Mouse (Mus musculus) kidney, embryonic 14.5 days (tissue): ENCODE measurements around the gene Nemp1. TPM values are rescaled to one million over a fixed set of nuclear protein-coding genes. Genes with fewer than 3 reads are reported as not detected.

Experiments
- ATAC-seq: fragments of 200-750 bp; cut with Nextera tagmentation; 2 replicates; pipeline ENCODE4 v1.8.0; 2017; ENCODE audit warnings: moderate number of reproducible peaks, mild to moderate bottlenecking, moderate TSS enrichment, moderate library complexity; ENCODE audit not compliant: low FRiP score, low TSS enrichment
- H3K27ac ChIP-seq: fragments of 300-500 bp; sonication (generic); 2 replicates; pipeline ENCODE4 v1.5.1; 2014; ENCODE audit warnings: low read depth, mild to moderate bottlenecking, low read length, moderate library complexity, mixed read lengths
- H3K27me3 ChIP-seq: fragments of 300-500 bp; sonication (generic); 2 replicates; pipeline ENCODE4 v1.6.1; 2014; ENCODE audit warnings: mild to moderate bottlenecking, low read length; ENCODE audit not compliant: control insufficient read depth, insufficient read depth
- H3K36me3 ChIP-seq: fragments of 300-500 bp; sonication (generic); 2 replicates; pipeline ENCODE4 v1.6.1; 2014; ENCODE audit warnings: low read length, mixed read lengths; ENCODE audit not compliant: control insufficient read depth, insufficient read depth
- H3K4me1 ChIP-seq: fragments of 300-500 bp; sonication (generic); 2 replicates; pipeline ENCODE4 v1.6.1; 2014; ENCODE audit warnings: low read length, mixed read lengths; ENCODE audit not compliant: control insufficient read depth, insufficient read depth
- H3K4me2 ChIP-seq: fragments of 300-500 bp; sonication (generic); replicated peaks from 2 replicates; pipeline ENCODE4 v1.6.1; 2014; ENCODE audit warnings: low read depth, mild to moderate bottlenecking, low read length
- H3K4me3 ChIP-seq: fragments of 300-500 bp; sonication (generic); 2 replicates; pipeline ENCODE4 v1.5.1; 2014; ENCODE audit warnings: mild to moderate bottlenecking, low read length
- H3K9ac ChIP-seq: fragments of 300-500 bp; sonication (generic); 2 replicates; pipeline ENCODE4 v1.6.1; 2014; ENCODE audit warnings: low read depth, mild to moderate bottlenecking, low read length, moderate library complexity
- H3K9me3 ChIP-seq: fragments of 300-500 bp; sonication (generic); 2 replicates; pipeline ENCODE4 v1.6.1; 2016; ENCODE audit warnings: low read length; ENCODE audit not compliant: control insufficient read depth
- WGBS: fragments of 180-500 bp; shearing (Covaris S2); extraction: QIAGEN DNeasy Blood & Tissue Kit; methylation state at CpG from one replicate; pipeline ENCODE4 v1.1.7; 2014; 5-methylcytosine and 5-hydroxymethylcytosine counted together
- polyA plus RNA-seq: library from polyadenylated mRNA; unstranded; fragments of >200 nt; fragmentation: Nextera tagmentation; extraction: Ambion mirVana; gene quantifications from 2 replicates; pipeline ENCODE4 v1.2.1, GENCODE M21; 2014

Nemp1 gene
- polyA plus RNA-seq, 1 experiment from 2014 or later, result 12.4 TPM

- H3K27ac ChIP-seq, result peak overlapping the region; percentile 68
- peaks cover 50% of the 10 kb centered on the region for H3K36me3 ChIP-seq
- H3K9ac ChIP-seq, result peak overlapping the region; percentile 31
- H3K4me2 ChIP-seq, result peak overlapping the region; percentile 65
- peak overlapping the region; percentile 19 for H3K4me3 ChIP-seq
- ATAC-seq, result no peak
- 11% methylated on average over 14 of the region's 14 CpGs for WGBS
- no peaks in the 10 kb centered on the region for H3K27me3 ChIP-seq
- H3K9me3 ChIP-seq, result no peaks in the 10 kb centered on the region
- H3K4me1 ChIP-seq, result peaks cover 58% of the 10 kb centered on the region
These were observed 5.3 kb upstream of the Nemp1 start for GRCm38 (mm10) chr10:127661291-127661914.

- H3K4me1 ChIP-seq, result peaks cover 59% of the 10 kb centered on the region
- H3K4me3 ChIP-seq, result peak overlapping the region; percentile 19
- 6% methylated on average over 16 of the region's 16 CpGs for WGBS
- peak overlapping the region; percentile 42; the same call in 1 of the 2 replicates for H3K9ac ChIP-seq
- peaks cover 50% of the 10 kb centered on the region for H3K36me3 ChIP-seq
- H3K9me3 ChIP-seq, result no peaks in the 10 kb centered on the region
- peak; percentile 11 for ATAC-seq
- peak overlapping the region; percentile 65 for H3K4me2 ChIP-seq
- peak overlapping the region; percentile 85 for H3K27ac ChIP-seq
- H3K27me3 ChIP-seq, result no peaks in the 10 kb centered on the region
These were observed 4.6 kb upstream of the Nemp1 start for GRCm38 (mm10) chr10:127661915-127662663.

- Histone ChIP-seq H3K9ac (peak overlapping the region; percentile 42), H3K4me1 (peaks cover 66% of the 10 kb centered on the region)
These were observed 3.9 kb upstream of the Nemp1 start for GRCm38 (mm10) chr10:127662666-127663253.

DNA sequence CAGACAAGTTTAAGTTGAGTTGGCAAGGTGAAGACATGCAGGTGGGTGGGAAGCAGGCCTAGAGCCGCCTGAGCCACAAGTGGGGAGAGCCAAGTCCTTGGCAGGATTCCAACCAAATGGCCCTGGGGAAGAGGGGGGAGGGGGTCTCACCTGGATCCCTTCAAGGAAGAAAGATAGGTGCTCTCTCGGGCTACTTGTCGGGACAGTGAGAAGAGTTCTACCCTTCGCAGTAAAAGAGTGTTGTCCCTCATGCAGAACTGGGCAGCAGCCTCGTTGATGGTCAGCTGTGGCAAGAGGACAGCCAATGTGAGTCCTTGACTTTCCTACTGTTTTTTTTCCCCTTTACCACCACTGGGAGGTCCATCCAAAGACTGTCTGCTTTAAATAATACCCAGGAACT is 3.1 kb upstream of the Nemp1 start:
- ATAC-seq, result no peak
- WGBS, result 33% methylated on average over 5 of the region's 5 CpGs
- peak overlapping the region; percentile 34; the same call in 1 of the 2 replicates for H3K9ac ChIP-seq
- H3K27me3 ChIP-seq, result no peaks in the 10 kb centered on the region
- peaks cover 50% of the 10 kb centered on the region for H3K36me3 ChIP-seq
- H3K9me3 ChIP-seq, result no peaks in the 10 kb centered on the region
- peaks cover 63% of the 10 kb centered on the region for H3K4me1 ChIP-seq
- H3K4me2 ChIP-seq, result peak overlapping the region; percentile 65
- no peak overlapping the region for H3K27ac ChIP-seq
- H3K4me3 ChIP-seq, result no peak overlapping the region

More at GRCm38 (mm10) chr10:127662666-127663253, 3.9 kb upstream of the Nemp1 start:
- ATAC-seq, result no peak
- H3K27ac ChIP-seq, result peak overlapping the region; percentile 85
- H3K4me3 ChIP-seq, result peak overlapping the region; percentile 15
- no peaks in the 10 kb centered on the region for H3K27me3 ChIP-seq
- 19% methylated on average over 19 of the region's 19 CpGs for WGBS
- H3K4me2 ChIP-seq, result peak overlapping the region; percentile 65
- H3K9me3 ChIP-seq, result no peaks in the 10 kb centered on the region
- H3K36me3 ChIP-seq, result peaks cover 50% of the 10 kb centered on the region

GRCm38 (mm10) chr10:127664166-127664565 is 2.5 kb upstream of the Nemp1 start:
- H3K4me1 ChIP-seq, result peaks cover 67% of the 10 kb centered on the region
- H3K9ac ChIP-seq, result peak overlapping the region; percentile 45; the same call in 1 of the 2 replicates
- H3K4me3 ChIP-seq, result peak overlapping the region; percentile 60
- no peak overlapping the region for H3K27ac ChIP-seq
- peaks cover 50% of the 10 kb centered on the region for H3K36me3 ChIP-seq
- WGBS, result 35% methylated on average over 16 of the region's 16 CpGs
- no peak for ATAC-seq
- no peaks in the 10 kb centered on the region for H3K9me3 ChIP-seq
- H3K4me2 ChIP-seq, result peak overlapping the region; percentile 65
- no peaks in the 10 kb centered on the region for H3K27me3 ChIP-seq

- Histone ChIP-seq H3K27me3 (no peaks in the 10 kb centered on the region), H3K4me2 (peak overlapping the region; percentile 65), H3K9ac (peak overlapping the region; percentile 77; the same call in 1 of the 2 replicates), H3K4me1 (peaks cover 69% of the 10 kb centered on the region), H3K27ac (peak overlapping the region; percentile 99; the same call in 1 of the 2 replicates), H3K9me3 (no peaks in the 10 kb centered on the region), H3K36me3 (peaks cover 44% of the 10 kb centered on the region), H3K4me3 (peak overlapping the region; percentile 60)
- WGBS, result 26% methylated on average over 13 of the region's 13 CpGs
- no peak for ATAC-seq
These were observed 1.8 kb upstream of the Nemp1 start for GRCm38 (mm10) chr10:127664891-127665290.

DNA sequence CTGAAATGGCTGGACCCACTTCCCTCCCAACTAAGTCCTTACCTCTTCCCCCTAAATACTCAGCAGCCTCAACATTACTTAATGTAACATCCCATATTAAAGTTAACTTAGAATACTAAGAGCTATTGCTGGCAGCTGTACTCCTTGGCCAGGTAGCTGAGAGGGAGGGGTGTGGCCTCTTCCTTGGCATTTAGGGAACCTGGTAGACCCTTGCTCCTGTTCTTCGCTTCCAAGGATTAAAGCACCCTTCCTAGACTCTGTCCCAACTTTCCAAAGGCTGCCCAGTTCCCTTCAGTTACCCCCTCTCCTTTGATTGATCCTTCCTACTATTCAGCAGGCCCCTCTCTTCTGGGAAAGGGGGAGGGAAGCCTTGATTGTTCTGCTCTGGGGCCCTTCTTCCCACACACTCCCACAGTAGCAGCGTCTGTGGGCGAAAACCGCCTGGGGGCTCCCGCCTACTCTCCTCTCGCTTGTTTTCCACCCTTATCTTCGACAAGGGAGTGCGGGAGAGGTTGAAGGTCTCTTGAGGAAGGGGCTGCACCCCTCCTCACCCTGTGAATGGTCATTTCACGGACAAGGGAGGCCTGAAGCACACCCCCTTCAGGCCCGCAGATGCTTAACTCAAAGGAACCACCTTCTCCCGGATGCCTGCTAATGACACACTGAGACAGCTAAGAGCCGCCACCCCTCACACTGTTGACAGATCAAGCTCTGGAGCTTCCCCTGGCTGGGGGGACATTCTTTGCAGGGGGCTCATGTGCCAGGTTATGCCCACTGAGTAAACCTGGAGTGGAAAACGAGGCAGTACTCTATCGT is 1.1 kb upstream of the Nemp1 start:
- H3K9me3 ChIP-seq, result no peaks in the 10 kb centered on the region
- no peaks in the 10 kb centered on the region for H3K27me3 ChIP-seq
- H3K4me2 ChIP-seq, result peak overlapping the region; percentile 65
- H3K9ac ChIP-seq, result peak overlapping the region; percentile 77
- H3K27ac ChIP-seq, result peak overlapping the region; percentile 99
- WGBS, result 4% methylated on average over 14 of the region's 14 CpGs
- H3K4me1 ChIP-seq, result peaks cover 68% of the 10 kb centered on the region
- peak overlapping the region; percentile 60 for H3K4me3 ChIP-seq
- ATAC-seq, result no peak
- peaks cover 38% of the 10 kb centered on the region for H3K36me3 ChIP-seq

GRCm38 (mm10) chr10:127667269-127668092 is 780 bp downstream of the Nemp1 start:
- peak; percentile 70 for ATAC-seq
- Histone ChIP-seq H3K27ac (peak overlapping the region; percentile 99), H3K9me3 (no peaks in the 10 kb centered on the region), H3K9ac (peak overlapping the region; percentile 77), H3K4me2 (peak overlapping the region; percentile 65), H3K27me3 (no peaks in the 10 kb centered on the region), H3K4me3 (peak overlapping the region; percentile 60), H3K36me3 (peaks cover 26% of the 10 kb centered on the region), H3K4me1 (peaks cover 50% of the 10 kb centered on the region)
- under 1% methylated on average over 35 of the region's 35 CpGs for WGBS
